Mouse (Mus musculus) bone marrow, adult 2 months (tissue): ENCODE results near the gene Sbf2.

ENCODE experiments used
- CTCF ChIP-seq: fragments of 200-500 bp; IDR thresholded peaks from 2 replicates; pipeline ENCODE4 v1.5.1; 2011; ENCODE audit warnings: low read length, control low read depth; ENCODE audit not compliant: control insufficient read depth, insufficient read depth
- POLR2A ChIP-seq: fragments of 200-500 bp; IDR thresholded peaks from 2 replicates; pipeline ENCODE4 v1.6.1; 2011; ENCODE audit warnings: low read depth, mild to moderate bottlenecking, control low read depth, low read length, borderline replicate concordance; ENCODE audit not compliant: control insufficient read depth

GRCm38 (mm10) chr7:110296889-110297603 is 317.7 kb downstream of the Sbf2 start:
- TF ChIP-seq POLR2A (no peak), CTCF (no peak)
